Mouse (Mus musculus): ENCODE results near the gene Fam57b.

DNA sequence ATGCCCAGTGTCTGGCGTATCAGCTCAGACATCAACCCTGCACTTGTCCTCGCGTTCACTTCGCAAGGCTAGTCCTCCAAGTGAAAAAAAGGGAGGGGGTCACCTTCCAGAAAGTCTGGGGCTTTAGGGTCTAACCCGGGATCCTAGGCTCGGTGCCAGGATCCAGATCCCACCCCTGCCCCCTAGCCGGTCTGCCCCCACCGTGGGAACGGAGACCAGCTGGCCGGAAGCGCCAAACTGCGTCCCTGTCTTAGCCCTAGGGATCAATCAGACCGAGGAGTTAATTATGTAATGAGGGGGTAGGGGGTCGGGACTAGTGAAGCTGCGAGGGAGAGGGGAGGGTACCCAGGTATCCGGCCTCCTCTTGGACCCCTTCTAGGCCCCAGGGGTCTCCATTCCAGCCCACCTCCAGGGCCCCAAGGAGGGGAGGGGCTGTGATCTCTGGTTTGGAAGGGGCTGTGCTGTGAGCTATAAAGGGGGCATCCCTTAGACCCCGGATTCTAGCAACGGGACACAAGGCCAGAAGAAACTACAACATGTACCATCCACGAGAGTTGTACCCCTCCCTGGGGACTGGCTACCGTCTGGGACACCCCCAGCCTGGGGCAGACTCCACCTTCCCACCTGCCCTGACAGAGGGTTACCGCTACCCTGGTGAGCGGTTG is 16.4 kb upstream of the Fam57b start, which contains the start of gene Tbx6:
- TF ChIP-seq EP300 (IDR thresholded peaks at IDR 0.05; ENCODE audit: low read depth) (no peak), CTCF (IDR thresholded peaks at IDR 0.05; ENCODE audit: low read depth) (no peak)

Measured in heart, postnatal 0 days (tissue).